Mouse (Mus musculus) heart, embryonic 11.5 days (tissue): ENCODE data around the gene Mrpl30. TPM values are rescaled to one million over a fixed set of nuclear protein-coding genes. Genes with fewer than 3 reads are reported as not detected.

Experiments used
- ATAC-seq: fragments of 200-750 bp; cut with Nextera tagmentation; replicated peaks from 2 replicates; pipeline ENCODE4 v1.8.0; 2017; ENCODE audit warnings: moderate library complexity; ENCODE audit not compliant: insufficient number of reproducible peaks, low FRiP score, low TSS enrichment
- H3K27ac ChIP-seq: fragments of 300-500 bp; sonication (generic); 2 replicates; pipeline ENCODE4 v1.5.1; 2014; ENCODE audit warnings: mild to moderate bottlenecking, low read depth, low read length
- H3K27me3 ChIP-seq: fragments of 300-500 bp; sonication (generic); 2 replicates; pipeline ENCODE4 v1.6.1; 2014; ENCODE audit warnings: mild to moderate bottlenecking, low read length, mixed read lengths; ENCODE audit not compliant: control insufficient read depth, insufficient read depth
- H3K36me3 ChIP-seq: fragments of 300-500 bp; sonication (generic); 2 replicates; pipeline ENCODE4 v1.6.1; 2014; ENCODE audit warnings: mild to moderate bottlenecking, low read length, moderate library complexity, mixed read lengths; ENCODE audit not compliant: control insufficient read depth, insufficient read depth
- H3K4me1 ChIP-seq: fragments of 300-500 bp; sonication (generic); 2 replicates; pipeline ENCODE4 v1.6.1; 2014; ENCODE audit warnings: low read length; ENCODE audit not compliant: control insufficient read depth, insufficient read depth
- H3K4me2 ChIP-seq: fragments of 300-500 bp; sonication (generic); 2 replicates; pipeline ENCODE4 v1.6.1; 2014; ENCODE audit warnings: mild to moderate bottlenecking, moderate library complexity
- H3K4me3 ChIP-seq: fragments of 300-500 bp; sonication (generic); 2 replicates; pipeline ENCODE4 v1.5.1; 2014; ENCODE audit warnings: low read depth, low read length
- H3K9ac ChIP-seq: fragments of 300-500 bp; sonication (generic); 2 replicates; pipeline ENCODE4 v1.6.1; 2014; ENCODE audit warnings: mild to moderate bottlenecking, low read depth, low read length, moderate library complexity
- H3K9me3 ChIP-seq: fragments of 300-500 bp; sonication (generic); replicated peaks from 2 replicates; pipeline ENCODE4 v1.6.1; 2016; ENCODE audit warnings: low read length; ENCODE audit not compliant: control insufficient read depth
- WGBS: fragments of 180-500 bp; shearing (Covaris S2); extraction: QIAGEN DNeasy Blood & Tissue Kit; methylation state at CpG from one replicate; pipeline ENCODE4 v1.1.7; 2014; ENCODE audit not compliant: insufficient replicate concordance; 5-methylcytosine and 5-hydroxymethylcytosine counted together
- polyA plus RNA-seq: library from polyadenylated mRNA; unstranded; fragments of >200 nt; fragmentation: Nextera tagmentation; extraction: Ambion mirVana; gene quantifications from 2 replicates; pipeline ENCODE4 v1.2.1, GENCODE M21; 2014

Mrpl30 gene
- polyA plus RNA-seq = 260 and 280 TPM in 2 replicates

DNA sequence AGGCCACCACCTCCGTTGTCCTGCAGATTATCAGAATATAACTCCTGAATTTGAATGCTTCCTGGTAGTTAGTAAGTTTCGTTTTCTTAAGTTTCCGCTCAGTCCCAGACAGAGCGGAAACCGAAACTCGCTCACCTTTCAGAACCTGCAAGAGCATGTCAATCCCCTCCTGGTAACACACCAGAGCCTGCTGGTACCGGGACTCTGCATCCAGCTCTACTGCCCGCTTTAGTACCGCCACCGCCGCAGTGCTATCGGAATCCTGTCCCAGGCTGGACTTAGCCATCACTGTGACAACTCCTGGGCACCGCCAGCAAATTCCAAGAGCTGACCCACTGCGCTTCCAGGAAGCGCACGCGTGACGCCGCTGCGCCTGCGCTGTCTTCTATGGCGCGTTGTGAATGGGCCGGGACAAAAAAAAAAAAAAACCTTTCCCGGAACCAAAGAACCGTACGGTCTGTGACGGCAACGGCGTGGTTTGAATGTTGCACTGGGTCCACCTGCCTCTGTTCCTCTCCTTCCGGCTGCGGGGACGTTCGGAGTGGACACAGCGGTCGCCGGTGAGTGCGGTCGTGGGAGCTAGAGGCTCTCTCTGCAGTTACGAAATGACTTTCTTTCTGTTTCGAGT, at the start of gene Mrpl30, which contains the start of gene Mitd1:
Gene Mrpl30 (plus strand): TSS at position 453 of the 628 bp plus-strand sequence.
Gene Mitd1 (minus strand): TSS at position 387 of the 628 bp plus-strand sequence.
- Histone ChIP-seq H3K9ac (peak within 1 kb of the TSS; percentile 76), H3K4me2 (peak within 1 kb of the TSS; percentile 81), H3K27ac (peak within 1 kb of the TSS; percentile 77), H3K9me3 (no peaks in the 10 kb centered on the region), H3K36me3 (no peaks in the 10 kb centered on the region), H3K4me1 (peaks cover 11% of the 10 kb centered on the region), H3K27me3 (no peaks in the 10 kb centered on the region), H3K4me3 (peak within 1 kb of the TSS; percentile 79)
- ATAC-seq = peak; percentile 84
- WGBS = under 1% methylated on average over 41 of the region's 41 CpGs

DNA sequence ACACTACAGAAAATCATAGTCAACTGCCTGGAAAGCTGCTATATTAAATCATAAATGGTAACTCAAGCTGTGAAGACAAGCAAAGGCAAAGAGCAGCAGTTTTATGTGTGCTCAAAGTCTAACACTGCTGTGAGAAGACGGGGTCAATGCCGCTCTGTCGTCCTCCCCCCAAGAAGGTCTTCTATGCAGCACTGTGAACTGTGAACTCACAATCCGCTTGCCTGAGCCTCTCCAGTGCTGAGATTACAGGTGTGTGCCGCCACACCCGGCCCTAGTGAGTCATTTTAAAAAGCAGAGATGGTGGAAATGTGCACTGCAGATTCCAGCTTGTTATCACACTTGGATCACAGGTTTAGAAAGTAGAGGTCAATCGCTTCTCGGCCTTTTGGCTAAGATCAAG, 43.4 kb upstream of the Mrpl30 start:
- no peaks in the 10 kb centered on the region for H3K27me3 ChIP-seq
- H3K4me2 ChIP-seq = no peak overlapping the region

GRCm38 (mm10) chr1:37850696-37851095, 39.6 kb upstream of the Mrpl30 start:
- H3K27me3 ChIP-seq = no peaks in the 10 kb centered on the region
- no peak overlapping the region for H3K9ac ChIP-seq
- H3K27ac ChIP-seq = no peak overlapping the region
- no peaks in the 10 kb centered on the region for H3K36me3 ChIP-seq
- H3K4me2 ChIP-seq = no peak overlapping the region
- no peaks in the 10 kb centered on the region for H3K9me3 ChIP-seq
- 31% methylated on average over 2 of the region's 2 CpGs for WGBS
- no peak for ATAC-seq
- H3K4me3 ChIP-seq = no peak overlapping the region
- H3K4me1 ChIP-seq = no peaks in the 10 kb centered on the region

More for the DNA sequence above, 43.4 kb upstream of the Mrpl30 start:
- Histone ChIP-seq H3K9ac (no peak overlapping the region), H3K9me3 (no peaks in the 10 kb centered on the region), H3K36me3 (no peaks in the 10 kb centered on the region), H3K4me3 (no peak overlapping the region), H3K27ac (no peak overlapping the region), H3K4me1 (no peaks in the 10 kb centered on the region)
- ATAC-seq = no peak
- WGBS = 72% methylated on average over 8 of the region's 8 CpGs

DNA sequence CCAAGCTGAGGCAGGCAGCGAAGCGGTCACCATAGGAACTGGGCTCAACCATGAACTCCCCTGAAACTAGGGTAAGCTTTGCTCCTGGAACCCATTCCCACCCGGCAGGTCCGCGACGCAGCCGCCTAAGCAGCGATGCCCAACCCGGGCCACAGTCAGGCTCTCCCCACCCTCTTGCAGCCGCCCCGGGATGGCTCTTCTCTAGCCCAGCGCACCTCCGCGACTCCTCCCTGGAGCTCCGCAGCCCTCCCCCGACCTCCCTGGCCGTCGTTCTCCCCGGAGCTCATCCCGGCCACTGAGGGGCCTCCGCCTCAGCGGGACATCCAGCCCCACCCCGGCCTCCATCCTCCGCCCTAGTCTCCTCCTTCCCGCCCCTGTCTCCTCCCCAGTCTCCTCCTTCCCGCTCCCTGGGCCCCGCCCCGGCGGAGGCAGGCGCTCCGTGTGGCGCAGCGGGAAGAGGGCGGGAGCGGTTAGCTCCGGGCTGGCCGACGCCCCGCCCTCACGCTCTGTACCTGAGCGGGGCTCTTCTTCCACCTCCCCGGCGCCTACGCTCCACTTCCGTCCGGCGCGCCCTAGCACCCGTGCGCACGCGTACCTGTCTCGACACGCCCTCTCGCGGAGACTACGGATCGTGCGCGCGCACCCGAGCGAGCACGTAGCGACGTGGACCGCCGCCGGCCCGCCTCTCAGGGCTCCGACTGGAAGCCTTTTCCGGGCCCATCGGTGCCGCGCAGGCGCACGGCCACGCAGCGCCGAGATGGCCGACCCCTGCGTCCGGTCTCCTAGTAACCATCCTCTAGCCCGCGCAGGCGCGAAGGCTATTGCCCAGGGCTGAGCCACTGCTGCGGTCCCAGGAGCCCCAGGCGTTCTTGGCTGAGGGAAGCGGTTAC, 25.5 kb upstream of the Mrpl30 start:
- peak overlapping the region; percentile 76 for H3K9ac ChIP-seq
- no peaks in the 10 kb centered on the region for H3K4me1 ChIP-seq
- H3K36me3 ChIP-seq = no peaks in the 10 kb centered on the region
- 0 out of 2 replicates have a peak, but pooled peaks cover 4% of the 10 kb centered on the region for H3K27me3 ChIP-seq
- H3K27ac ChIP-seq = peak overlapping the region; percentile 85
- 2% methylated on average over 87 of the region's 90 CpGs for WGBS
- peak overlapping the region; percentile 87 for H3K4me2 ChIP-seq
- ATAC-seq = peak; percentile 99
- no peaks in the 10 kb centered on the region for H3K9me3 ChIP-seq
- peak overlapping the region; percentile 72 for H3K4me3 ChIP-seq

DNA sequence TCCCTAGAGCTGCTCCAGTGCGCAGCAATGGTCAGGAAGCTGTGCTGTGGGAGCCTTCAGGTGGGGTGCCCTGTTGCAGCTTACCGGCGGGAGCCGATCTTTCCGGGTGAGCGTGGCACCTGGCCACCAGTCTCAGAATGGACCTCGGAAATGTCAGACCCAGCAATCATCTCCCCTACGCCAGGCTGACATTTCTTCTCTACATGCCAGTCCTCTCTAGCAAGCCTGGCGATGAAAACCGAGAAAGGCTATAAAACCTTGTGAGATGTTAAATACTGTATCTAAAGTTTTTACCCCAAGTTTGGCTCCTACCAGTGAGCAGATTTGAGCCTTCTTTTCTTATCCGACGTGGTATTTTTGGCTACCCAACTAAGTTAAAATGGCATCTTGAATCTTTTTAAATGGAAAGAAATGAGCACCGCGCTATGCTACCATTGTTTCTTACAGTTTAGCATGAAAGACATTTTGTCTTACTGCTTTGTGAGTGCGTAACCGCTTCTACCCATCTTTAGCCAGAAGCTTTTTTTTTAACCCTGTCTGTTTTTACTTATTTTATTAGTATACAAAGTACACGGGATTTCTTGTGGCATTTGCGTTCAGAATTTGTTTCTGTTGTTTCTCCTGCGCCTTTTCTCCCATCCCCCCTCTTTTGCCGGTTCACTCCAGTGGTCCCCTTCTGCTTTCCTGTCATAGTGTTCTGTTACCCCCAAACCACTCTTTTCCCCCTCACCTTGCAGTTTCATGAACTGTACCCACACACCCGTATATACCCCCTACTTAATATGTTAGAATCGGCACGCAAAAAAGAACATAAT, 24.7 kb upstream of the Mrpl30 start:
- Histone ChIP-seq H3K4me3 (peak overlapping the region; percentile 72), H3K27me3 (0 out of 2 replicates have a peak, but pooled peaks cover 4% of the 10 kb centered on the region), H3K4me2 (peak overlapping the region; percentile 87), H3K9ac (peak overlapping the region; percentile 76), H3K27ac (peak overlapping the region; percentile 84), H3K36me3 (no peaks in the 10 kb centered on the region), H3K9me3 (no peaks in the 10 kb centered on the region), H3K4me1 (no peaks in the 10 kb centered on the region)
- 12% methylated on average over 23 of the region's 23 CpGs for WGBS
- ATAC-seq = no peak

DNA sequence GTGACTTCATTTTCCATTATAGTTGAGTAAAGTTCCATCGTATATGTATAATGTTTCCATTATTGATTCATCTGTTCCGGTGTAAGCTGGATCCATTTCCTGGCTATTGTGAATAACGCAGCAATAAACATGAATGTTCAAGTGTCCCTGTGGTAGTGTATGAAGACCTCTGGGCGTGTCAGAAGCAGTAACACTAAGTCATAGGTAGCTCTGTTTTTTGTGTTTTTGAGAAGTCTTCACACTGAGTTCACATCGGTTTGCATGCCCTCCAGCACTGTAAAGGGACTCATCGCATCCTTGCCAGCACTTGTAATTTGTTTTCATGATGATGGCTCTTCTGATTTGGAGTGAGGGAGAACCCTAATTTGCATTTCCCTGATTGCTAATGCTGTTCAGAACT, 24.0 kb upstream of the Mrpl30 start, which contains the start of gene Tsga10:
Gene Tsga10 (minus strand): TSS at position 144 of the 400 bp plus-strand sequence.
- Histone ChIP-seq H3K4me3 (peak within 1 kb of the TSS; percentile 72), H3K4me1 (no peaks in the 10 kb centered on the region; the same call in 1 of the 2 replicates), H3K27ac (peak within 1 kb of the TSS; percentile 84), H3K4me2 (peak within 1 kb of the TSS; percentile 87), H3K9ac (peak within 1 kb of the TSS; percentile 76), H3K36me3 (no peaks in the 10 kb centered on the region), H3K9me3 (no peaks in the 10 kb centered on the region), H3K27me3 (0 out of 2 replicates have a peak, but pooled peaks cover 4% of the 10 kb centered on the region)
- no peak for ATAC-seq
- WGBS = 82% methylated on average over 6 of the region's 6 CpGs

DNA sequence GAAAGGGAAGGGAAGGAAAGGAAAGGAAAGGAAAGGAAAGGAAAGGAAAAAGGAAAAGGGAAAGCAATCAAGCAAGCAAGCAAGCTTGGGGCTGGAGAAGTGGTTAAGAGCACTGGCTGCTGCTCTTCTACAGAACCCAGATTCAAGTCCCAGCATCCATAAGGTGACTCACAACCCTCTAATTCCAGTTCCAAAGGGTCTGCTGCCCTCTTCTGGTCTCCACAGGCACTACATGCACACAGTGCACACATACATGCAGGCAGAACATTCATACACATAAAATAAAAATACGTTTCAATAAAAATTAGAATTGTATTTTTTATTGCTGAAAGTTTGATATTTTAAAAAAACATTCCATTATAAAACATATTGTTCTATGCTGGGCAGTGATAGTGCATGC, 23.2 kb upstream of the Mrpl30 start:
- Histone ChIP-seq H3K27ac (no peak overlapping the region), H3K27me3 (0 out of 2 replicates have a peak, but pooled peaks cover 4% of the 10 kb centered on the region), H3K36me3 (no peaks in the 10 kb centered on the region), H3K4me3 (no peak overlapping the region), H3K4me1 (peaks cover 5% of the 10 kb centered on the region), H3K9ac (no peak overlapping the region), H3K4me2 (no peak overlapping the region), H3K9me3 (no peaks in the 10 kb centered on the region)
- no peak for ATAC-seq
- 76% methylated on average over 1 of the region's 1 CpGs for WGBS
